Mouse (Mus musculus): ENCODE results near the gene Adamts16. TPM values are rescaled to one million over a fixed set of nuclear protein-coding genes. Genes with fewer than 3 reads are reported as not detected.

The Adamts16 gene
- total RNA-seq, 2 experiments from 2014 or later: 0.38 to 0.44 TPM

DNA sequence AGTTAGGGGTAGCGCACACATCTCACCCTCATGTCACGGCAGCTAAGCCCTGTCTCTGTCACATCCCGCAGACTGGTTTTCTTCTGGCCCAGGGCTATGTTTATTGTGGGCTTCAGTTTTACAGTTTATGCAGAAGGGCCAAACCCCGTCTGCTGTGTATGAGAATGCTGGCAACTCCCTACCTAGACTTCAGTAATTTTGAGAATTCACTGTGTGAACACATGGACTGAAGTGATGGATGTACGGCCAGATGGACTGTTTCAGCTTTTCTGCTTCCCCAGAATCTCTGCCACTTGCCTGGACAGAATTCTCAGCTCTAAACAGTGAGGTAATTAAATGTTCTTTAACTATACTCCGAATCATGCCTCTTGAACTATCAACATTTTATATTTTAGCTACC lies 70.5 kb downstream of the Adamts16 start:
- intact Hi-C loops (cut with DNase I): no loop called here
- no peak for DNase-seq

DNA sequence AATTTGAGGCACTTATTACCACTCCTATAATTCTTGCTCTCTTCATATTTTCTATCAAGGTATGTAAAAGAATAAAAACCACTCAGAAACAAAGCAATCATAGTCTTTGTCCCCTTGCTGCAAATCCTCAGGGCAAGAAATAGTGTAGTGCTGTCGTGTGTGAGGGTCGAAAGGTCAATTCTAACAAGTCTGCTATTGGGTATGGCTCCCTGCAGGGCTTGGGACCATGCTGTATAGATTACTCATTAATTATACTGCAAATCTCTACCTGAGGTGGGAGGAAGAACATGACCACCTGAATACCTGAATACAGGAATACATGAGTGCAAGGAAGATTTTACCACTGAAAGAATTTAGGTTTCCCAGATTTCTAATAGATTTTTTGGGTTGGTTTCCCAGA lies 72.5 kb downstream of the Adamts16 start:
- no peak for DNase-seq
- intact Hi-C loops (cut with DNase I): no loop called here

DNA sequence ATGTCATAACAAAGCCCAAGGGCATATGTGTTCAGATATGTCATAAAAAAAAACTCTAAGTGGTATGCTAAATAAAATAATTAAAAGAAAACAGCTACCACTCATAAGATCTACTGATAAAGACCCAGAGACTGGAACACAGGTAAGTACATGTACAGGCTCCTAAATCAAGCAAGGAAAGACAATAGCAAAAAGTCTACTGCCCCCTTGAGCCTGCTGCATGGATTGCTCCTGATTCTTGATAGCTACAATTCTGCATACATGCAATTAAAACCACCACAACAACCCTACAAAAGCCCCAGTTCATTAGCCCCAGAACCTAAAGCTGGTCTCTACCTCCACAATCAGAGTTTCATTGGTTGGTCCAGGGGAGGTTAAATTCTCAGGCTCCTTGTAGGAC lies 74.1 kb downstream of the Adamts16 start:
- no peak for DNase-seq
- intact Hi-C loops (cut with DNase I): loop anchor here (2.0 kb wide), 1 partner anchor 125 kb away; no protein-coding TSS in a partner anchor

DNA sequence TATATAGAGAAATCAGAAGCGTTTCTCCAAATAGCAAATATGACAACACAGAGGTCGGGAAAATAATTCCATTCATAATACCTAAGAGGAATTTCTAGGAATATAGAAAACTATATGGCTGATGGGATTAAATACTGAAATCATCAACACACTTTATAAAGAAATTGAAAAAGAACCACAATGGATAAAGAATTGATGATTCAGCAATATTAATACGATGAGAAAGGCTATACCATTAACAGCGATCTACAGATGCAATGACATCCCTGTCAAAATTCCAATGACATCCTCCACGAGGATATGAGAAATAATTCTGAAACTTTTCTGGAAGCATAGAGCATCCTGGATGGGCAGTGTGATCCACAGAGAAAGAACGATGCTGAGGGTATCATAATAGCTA lies 76.9 kb downstream of the Adamts16 start:
- intact Hi-C loops (cut with DNase I): no loop called here
- DNase-seq: no peak

DNA sequence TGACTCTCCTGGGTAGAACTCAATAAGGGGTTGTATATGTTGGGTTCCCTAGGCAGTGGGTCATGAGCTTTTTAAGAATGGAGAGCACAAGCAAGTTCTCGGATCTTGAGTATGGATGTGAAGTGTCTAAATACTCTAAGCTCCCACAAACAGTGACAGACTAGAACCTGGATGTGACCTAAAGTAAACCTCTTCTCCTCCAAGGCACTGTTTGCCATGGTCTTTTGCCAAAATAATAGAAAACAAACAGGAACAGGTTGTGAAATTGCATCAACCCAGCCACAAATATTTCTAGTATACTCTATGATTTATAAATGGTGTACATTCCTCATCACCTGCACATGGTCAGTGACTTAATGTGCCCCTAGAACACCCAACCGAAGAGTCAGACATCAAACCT lies 79.0 kb downstream of the Adamts16 start:
- intact Hi-C loops (cut with DNase I): no loop called here
- DNase-seq: no peak

DNA sequence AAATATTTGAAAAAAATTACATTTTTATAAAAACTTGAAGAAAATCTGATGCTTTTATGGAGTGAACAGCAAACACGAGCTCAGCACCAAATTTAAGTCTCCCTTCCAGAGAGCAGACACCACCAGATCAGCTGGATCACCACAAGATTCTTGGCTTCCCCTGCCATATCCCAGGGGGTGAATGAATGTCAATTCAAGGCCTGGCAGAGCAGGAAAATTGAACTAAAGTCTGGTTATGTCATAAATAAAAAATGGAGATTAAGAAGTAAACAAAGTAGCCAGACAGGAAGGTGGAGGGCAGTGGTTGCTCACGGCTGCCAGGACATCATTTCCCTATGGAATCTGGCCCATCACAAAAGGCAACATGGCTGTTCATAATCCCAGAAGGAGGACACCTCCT lies 80.3 kb downstream of the Adamts16 start:
- intact Hi-C loops (cut with DNase I): no loop called here
- DNase-seq: no peak

DNA sequence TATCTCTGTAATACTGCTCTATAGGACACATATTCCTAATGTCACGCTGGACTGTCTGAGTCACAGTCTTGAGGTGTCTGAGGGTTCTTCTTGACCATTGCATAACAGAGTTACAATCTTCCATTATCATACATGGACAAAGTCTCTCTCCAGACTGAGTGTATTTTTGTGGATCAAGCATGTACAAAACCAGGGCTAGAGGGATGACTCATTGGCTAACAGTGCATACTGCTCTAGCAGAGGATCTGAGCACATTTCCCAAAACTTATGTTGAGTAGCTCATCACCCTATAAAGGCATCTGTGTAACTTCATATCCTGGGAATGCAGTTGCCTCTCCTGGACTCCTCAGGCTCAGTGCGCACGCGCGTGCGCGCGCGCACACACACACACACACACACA lies 81.4 kb downstream of the Adamts16 start:
- intact Hi-C loops (cut with DNase I): no loop called here
- DNase-seq: no peak

DNA sequence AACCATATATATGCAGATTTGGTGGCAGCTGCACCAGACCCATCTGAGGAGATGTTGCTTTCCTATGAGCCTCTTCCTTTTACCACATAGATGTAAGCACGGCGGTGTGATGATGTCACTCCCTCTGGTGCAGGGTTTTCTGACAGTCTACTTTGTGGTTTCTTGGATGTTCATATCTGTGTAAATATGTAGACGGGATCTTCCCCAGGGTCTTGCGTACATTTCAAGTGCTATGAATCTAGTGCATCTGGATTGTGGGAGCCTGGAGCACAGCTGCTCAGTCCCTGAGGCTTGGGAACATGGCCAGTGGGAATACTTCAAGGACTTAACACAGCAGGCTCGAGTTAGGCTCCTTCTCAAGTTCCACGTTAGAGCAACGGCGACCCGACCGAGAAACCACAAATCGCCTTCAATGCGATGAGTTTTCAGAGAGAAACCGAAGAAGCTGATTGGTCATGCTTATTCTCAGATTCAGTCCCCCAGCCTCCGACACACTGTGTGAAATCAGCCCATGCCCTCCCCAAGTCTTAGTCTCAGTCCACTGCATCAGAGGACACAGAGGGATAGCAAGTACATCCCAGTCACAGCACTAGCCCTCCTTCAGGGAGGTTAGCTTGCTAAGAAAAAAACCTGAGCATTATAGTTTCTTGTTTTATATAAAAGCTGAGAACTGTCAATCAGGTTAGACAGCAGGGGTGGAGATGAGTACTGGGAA lies 95.2 kb downstream of the Adamts16 start:
- DNase-seq: no peak

DNA sequence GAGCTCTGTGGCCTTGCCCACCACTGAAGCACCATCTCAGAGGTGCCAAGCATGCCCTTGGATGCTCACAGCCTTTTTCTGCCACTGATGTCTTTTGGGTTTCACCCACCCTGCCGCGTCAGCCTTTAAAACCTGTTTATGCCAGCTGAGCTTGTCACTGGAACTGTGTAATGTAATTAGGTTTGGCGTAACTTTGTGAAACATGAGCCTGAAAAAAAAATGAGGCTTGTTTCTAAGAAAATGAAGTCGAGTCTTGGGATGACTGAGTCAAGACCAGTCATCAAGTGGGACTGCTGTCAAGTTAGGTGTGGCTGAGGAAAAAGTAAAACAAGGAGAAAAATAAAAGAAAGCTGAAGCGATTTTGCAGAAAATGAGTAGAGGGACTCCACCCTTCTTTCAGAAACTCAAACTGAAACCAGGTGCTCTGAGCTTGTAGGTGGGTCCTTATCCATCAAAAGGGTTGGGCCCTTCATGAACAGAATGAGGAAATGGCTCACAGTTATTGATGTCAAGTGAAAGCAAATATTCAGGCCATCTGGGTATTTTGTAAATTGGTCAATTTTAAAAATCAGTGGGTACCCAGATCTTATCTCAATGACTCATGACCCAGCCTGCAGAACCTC lies 97.1 kb downstream of the Adamts16 start:
- intact Hi-C loops (cut with DNase I): no loop called here
- DNase-seq: no peak

More for the DNA sequence above, 95.2 kb downstream of the Adamts16 start:
- intact Hi-C loops (cut with DNase I): no loop called here

DNA sequence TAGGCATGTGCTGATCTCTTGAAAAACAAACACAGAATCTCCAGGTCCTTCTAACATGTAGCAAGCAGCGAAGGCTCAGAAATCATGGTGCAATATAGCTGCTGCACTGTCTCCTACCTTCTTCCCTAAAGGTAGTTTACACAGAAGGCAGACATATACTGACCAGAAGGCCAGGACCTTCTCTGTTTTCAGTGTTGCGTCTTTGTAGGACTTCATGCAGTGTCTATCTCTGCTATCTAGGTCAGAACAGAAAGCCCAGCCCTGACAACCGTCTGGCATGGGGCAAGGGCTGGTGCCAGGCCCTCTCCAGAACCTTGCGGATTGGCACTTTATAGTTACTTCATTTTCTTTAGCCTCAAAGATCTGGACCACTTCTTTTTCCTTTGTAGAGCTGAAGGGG lies 98.9 kb downstream of the Adamts16 start:
- DNase-seq: no peak
- intact Hi-C loops (cut with DNase I): no loop called here

DNA sequence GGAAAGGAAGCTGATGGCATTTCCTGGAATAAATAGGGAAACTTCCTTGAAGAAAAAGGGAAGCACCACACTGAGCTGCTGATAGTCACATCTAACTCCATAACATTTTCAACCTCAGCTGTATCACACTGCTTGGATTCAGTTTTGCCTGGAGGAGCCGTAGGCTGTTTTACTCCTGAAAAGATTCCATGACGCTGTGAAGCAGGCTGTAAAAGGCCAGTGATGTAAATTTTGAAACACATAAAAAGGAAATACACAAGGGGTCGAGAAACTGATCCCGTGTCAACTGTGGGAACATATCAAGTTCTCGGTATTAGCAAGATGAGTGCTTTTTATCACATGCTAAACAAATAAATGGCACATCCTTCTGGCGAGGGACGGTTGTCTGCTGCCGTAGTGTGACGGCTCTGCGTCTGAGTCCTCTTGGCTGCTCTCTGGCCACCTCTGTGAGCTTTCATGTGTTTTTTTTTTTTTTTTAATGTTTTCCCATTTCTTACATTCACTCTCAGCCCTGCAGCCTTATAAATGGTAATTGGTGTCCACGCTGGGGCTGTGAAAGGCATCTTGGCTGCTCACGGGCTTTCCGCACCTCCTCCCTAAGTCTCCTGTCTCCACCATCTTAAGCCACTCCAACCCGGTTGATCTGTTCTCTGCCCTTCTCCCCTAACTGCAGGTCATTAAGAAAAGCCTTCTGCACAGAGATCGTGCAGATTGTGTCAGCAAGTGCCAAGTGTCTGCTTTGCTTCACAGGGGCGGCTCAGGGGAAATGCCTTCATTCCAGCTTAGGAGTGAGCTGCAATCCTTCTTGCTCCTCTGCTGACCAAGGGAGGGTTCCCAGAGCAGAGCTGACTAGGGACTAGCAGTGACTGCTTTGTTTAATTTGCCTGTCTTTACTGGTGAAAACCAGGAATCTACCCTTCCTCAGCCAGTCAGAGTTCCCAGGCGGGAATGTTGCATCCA lies 101.0 kb downstream of the Adamts16 start:
- DNase-seq: no peak
- intact Hi-C loops (cut with DNase I): no loop called here

DNA sequence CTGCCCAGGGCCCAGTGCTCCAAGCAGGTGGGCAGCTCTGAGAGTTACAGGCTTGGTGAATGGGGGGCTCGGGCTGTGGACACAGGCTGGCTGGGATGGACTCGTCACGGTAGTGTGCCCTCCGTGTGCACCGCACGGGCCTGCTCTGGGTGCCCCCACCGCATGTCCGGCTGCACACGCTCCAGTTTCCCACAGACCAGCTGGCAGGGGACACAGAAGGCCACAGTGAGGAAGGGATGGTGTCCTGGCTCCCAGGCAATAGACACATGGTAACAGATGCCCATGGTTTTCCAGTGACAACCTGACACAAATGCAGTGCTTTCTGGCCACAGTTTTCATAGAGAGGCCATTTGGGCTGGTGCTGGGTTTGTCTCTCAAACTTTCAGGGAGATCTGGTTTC lies 102.8 kb downstream of the Adamts16 start:
- intact Hi-C loops (cut with DNase I): no loop called here
- DNase-seq: no peak

DNA sequence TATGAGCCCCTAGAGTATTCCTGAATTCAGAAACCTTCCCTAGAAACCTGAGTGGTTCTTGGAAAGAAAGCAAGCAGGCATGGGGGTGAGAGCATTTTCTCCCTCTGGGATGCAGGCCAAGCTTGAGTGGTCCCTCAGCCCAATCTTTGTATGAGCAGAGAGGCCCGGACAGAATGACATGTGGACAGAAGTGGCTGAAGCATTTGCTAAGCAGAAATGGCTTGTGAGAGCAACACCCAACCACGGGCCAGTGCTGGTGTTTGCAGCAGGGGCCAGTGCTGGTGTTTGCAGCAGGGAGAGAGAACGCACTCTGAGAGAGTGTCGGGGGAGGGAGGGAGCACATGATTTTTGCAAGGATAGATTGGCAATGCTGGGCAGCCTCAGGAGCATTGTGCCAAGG lies 105.2 kb downstream of the Adamts16 start:
- intact Hi-C loops (cut with DNase I): no loop called here
- DNase-seq: no peak

DNA sequence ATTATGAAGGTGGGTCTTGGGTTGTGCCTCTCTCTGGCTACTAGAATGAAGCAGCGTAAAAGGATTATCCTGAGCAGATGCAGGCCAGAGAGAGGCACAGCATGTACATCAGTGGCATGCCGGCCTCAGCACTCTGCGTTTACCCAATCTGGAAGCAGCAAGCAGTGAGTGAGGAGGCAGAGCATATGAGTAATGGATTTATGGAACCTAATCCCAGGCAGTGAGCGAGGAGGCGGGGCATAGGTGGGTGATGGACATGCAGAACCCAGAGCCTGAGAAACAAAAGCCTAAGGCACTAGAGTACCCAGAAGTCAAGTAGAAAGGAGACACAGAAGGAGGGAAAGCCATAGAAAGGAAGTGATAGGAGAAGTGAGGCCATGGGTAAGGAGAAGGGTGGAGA lies 107.0 kb downstream of the Adamts16 start:
- intact Hi-C loops (cut with DNase I): no loop called here
- no peak for DNase-seq

DNA sequence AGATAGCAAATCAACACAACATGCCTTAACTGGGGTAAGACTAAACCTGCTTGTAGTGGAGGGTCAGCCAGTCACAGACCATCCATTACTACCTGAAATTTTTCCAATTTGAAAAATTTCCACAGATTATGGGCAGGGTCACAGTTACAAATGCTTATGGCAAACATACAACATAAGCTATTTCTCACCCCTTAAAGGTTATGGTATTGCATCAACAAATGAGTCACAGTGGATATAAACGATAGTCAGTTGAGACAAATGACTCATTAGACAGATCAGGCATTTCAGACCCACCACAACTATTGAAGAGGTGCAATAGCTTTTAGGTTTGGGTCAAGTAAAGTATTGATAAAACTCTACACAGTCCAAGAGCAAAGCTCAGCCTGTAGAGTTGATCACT lies 107.7 kb downstream of the Adamts16 start:
- DNase-seq: no peak
- intact Hi-C loops (cut with DNase I): no loop called here

DNA sequence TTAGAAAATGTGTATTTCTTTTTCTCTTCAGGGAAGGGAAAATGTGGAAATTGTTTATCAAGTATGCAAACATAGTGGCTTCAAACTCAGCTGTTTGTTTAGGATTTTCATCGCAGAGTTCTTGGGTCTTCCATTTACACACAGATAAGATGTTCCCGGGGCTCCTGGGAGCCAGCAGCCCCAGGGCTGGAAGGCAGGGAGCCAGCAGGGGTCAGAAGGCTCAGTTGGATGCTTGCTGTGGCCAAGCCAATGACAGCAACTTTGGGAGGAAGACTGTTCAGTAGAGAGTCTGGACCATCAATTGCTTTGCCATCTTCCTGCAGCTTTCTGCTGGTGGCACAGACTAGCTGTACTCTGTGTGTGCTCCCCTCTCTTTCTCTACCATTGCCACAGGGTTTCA lies 108.4 kb downstream of the Adamts16 start:
- intact Hi-C loops (cut with DNase I): no loop called here
- no peak for DNase-seq

DNA sequence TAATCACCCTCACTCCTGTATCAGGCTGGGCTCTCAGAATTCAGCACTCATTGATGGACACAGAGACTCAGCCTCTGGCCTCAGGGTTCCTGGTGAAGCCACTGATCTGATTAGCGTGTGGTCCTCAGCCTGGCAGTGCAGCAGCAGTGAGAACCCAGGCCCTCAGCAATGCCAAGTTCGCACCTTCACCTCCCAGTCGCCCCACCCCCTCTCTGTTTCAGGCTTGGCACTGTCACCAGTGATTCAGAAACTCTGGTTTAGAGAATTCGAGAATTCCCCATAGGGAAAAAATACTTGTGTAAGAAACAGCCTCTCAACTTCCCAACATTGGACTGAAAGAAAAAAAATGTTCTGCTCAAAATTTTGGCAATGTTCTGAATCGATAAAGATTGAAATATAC lies 108.8 kb downstream of the Adamts16 start:
- DNase-seq: no peak
- intact Hi-C loops (cut with DNase I): no loop called here

DNA sequence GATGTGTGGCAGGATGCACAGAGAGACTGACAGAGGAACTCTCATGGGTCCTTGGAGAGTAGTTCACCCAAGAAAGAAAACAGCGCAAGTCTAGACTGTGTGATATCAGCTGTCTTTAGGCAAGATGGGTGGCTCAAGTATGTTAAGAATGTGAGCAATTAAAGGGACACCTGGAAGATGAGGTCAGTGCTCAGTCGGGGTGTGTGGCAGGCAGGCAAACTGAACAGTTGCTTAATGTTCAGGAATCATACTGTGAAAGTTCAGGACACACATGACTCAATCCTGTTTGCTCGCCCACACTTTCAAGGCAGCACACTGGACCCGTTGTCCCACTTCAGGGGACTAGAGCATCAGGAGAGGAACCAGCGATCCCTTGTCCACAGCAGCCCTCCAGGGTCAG lies 110.3 kb downstream of the Adamts16 start:
- DNase-seq: no peak
- intact Hi-C loops (cut with DNase I): no loop called here

DNA sequence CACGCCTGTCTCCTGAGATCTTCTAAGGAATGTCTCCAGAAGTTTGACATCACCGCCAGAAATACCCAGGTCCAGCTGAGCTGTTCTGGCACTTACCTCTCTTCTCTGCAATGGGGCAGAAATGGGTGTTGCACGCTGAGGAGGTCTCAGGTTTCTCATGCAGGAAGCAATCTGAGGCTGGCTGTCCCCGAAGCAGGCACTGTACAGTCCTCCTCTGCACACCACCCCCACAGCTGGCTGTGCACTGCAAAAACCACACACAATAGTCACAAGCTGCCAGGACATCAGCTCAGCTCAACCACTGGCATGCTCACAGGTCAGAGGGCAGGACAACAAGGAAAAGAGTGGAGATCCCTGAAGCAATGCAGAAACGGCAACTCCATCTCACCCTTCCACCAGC lies 111.6 kb downstream of the Adamts16 start:
- intact Hi-C loops (cut with DNase I): no loop called here
- no peak for DNase-seq

DNA sequence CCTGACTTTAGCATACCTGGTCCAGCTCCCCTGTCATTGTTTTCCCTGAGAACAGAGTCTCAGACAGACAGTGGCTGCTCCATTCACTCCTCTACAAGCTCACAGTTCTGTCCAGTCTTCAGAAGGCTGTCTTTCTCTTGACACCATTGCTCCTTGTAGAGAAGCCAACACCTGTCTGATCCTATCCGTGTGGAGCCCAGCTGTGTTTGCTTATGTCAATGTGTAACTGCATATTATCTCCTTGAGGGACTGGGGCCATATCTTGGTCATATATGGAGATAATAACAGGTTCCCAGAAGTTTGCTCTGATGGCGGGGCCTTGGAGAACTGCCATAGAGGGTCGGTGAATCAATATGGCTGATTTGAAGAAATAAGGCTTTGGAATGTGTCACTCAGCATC lies 115.4 kb downstream of the Adamts16 start:
- intact Hi-C loops (cut with DNase I): no loop called here
- DNase-seq: no peak

DNA sequence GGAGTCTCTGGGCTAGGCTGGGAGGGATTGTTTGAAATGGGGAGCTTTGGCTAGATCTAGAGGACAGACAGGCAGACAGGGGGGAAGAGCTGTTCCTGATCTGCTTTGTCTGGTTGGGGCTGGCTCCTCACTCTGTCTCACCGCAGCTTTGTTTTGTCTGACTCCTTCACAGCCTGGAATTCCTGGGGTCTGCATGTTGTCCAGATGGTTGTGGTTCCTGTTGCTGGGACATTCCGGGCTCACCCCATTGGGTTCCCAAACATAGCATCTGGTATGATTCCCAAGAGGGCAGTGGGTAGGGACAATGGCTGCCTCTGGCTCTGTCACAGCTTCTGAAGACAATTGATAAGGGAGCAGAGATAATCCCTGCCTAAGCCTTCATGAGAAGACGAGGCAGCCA lies 117.0 kb downstream of the Adamts16 start:
- no peak for DNase-seq
- intact Hi-C loops (cut with DNase I): no loop called here
